Mouse (Mus musculus) stomach, embryonic 15.5 days (tissue): ENCODE results near the gene Ccr10. TPM values are rescaled to one million over a fixed set of nuclear protein-coding genes. Genes with fewer than 3 reads are reported as not detected.
"Not testable (repeated sequence)": the region's sequence is repeated elsewhere in the genome, so short reads cannot be mapped to it uniquely, and the experiment has no call there.

Source experiments
- ATAC-seq: fragments of 200-750 bp; cut with Nextera tagmentation; 2 replicates; pipeline ENCODE4 v1.8.0; 2017; ENCODE audit warnings: low read depth, moderate number of reproducible peaks, moderate TSS enrichment; ENCODE audit not compliant: insufficient read depth, low FRiP score
- H3K27ac ChIP-seq: fragments of 300-500 bp; sonication (generic); 2 replicates; pipeline ENCODE4 v1.5.1; 2015; ENCODE audit warnings: mild to moderate bottlenecking, inconsistent platforms
- H3K27me3 ChIP-seq: fragments of 300-500 bp; sonication (generic); replicated peaks from 2 replicates; pipeline ENCODE4 v1.6.1; 2015; ENCODE audit warnings: inconsistent platforms
- H3K36me3 ChIP-seq: fragments of 300-500 bp; sonication (generic); 2 replicates; pipeline ENCODE4 v1.6.1; 2015; ENCODE audit warnings: inconsistent platforms
- H3K4me1 ChIP-seq: fragments of 300-500 bp; sonication (generic); 2 replicates; pipeline ENCODE4 v1.6.1; 2015; ENCODE audit warnings: inconsistent platforms
- H3K4me2 ChIP-seq: fragments of 300-500 bp; sonication (generic); 2 replicates; pipeline ENCODE4 v1.6.1; 2015; ENCODE audit warnings: mild to moderate bottlenecking, inconsistent platforms
- H3K4me3 ChIP-seq: fragments of 300-500 bp; sonication (generic); replicated peaks from 2 replicates; pipeline ENCODE4 v1.5.1; 2015; ENCODE audit warnings: inconsistent platforms
- H3K9ac ChIP-seq: fragments of 300-500 bp; sonication (generic); 2 replicates; pipeline ENCODE4 v1.6.1; 2015; ENCODE audit warnings: inconsistent platforms
- H3K9me3 ChIP-seq: fragments of 300-500 bp; sonication (generic); 2 replicates; pipeline ENCODE4 v1.6.1; 2016; ENCODE audit warnings: inconsistent platforms
- WGBS: fragments of 180-500 bp; shearing (Covaris S2); methylation state at CpG from one replicate; pipeline ENCODE4 v1.1.7; 2015; 5-methylcytosine and 5-hydroxymethylcytosine counted together
- microRNA-seq: library from miRNA; unstranded; fragments of <30 nt; microRNA quantifications from one replicate; pipeline ENCODE4, GENCODE M21; 2016
- polyA plus RNA-seq: library from polyadenylated mRNA; unstranded; fragments of >200 nt; fragmentation: Nextera tagmentation; extraction: Ambion mirVana; gene quantifications from 2 replicates; pipeline ENCODE4 v1.2.1, GENCODE M21; 2015

Gene Ccr10
- polyA plus RNA-seq, 1 experiment from 2014 or later, result 0.19 TPM

GRCm38 (mm10) chr11:101130056-101130756, 45.0 kb downstream of the Ccr10 start:
- no peak overlapping the region for H3K27ac ChIP-seq
- ATAC-seq, result 0 out of 2 replicates have a peak, but pooled peaks have one; percentile 31

GRCm38 (mm10) chr11:101128996-101129577, 46.2 kb downstream of the Ccr10 start:
- no peaks in the 10 kb centered on the region for H3K27me3 ChIP-seq
- no peak overlapping the region for H3K9ac ChIP-seq
- H3K9me3 ChIP-seq, result no peaks in the 10 kb centered on the region
- H3K4me3 ChIP-seq, result no peak overlapping the region
- peaks cover 18% of the 10 kb centered on the region for H3K36me3 ChIP-seq
- no peak overlapping the region for H3K4me2 ChIP-seq
- WGBS, result 84% methylated on average over 11 of the region's 11 CpGs
- H3K4me1 ChIP-seq, result peaks cover 10% of the 10 kb centered on the region
- H3K27ac ChIP-seq, result no peak overlapping the region
- no peak for ATAC-seq

More at GRCm38 (mm10) chr11:101130056-101130756, 45.0 kb downstream of the Ccr10 start:
- 39% methylated on average over 18 of the region's 18 CpGs for WGBS
- H3K36me3 ChIP-seq, result peaks cover 16% of the 10 kb centered on the region
- H3K9me3 ChIP-seq, result no peaks in the 10 kb centered on the region
- H3K4me2 ChIP-seq, result no peak overlapping the region
- no peak overlapping the region for H3K9ac ChIP-seq
- no peaks in the 10 kb centered on the region for H3K27me3 ChIP-seq
- no peak overlapping the region for H3K4me3 ChIP-seq
- H3K4me1 ChIP-seq, result peaks cover 10% of the 10 kb centered on the region

- peaks cover 8% of the 10 kb centered on the region for H3K4me1 ChIP-seq
- H3K4me2 ChIP-seq, result no peak overlapping the region
- 100% methylated on average over 1 of the region's 1 CpGs for WGBS
- H3K27ac ChIP-seq, result no peak overlapping the region
- H3K4me3 ChIP-seq, result no peak overlapping the region
- H3K9ac ChIP-seq, result no peak overlapping the region
- H3K36me3 ChIP-seq, result peaks cover 27% of the 10 kb centered on the region
- no peaks in the 10 kb centered on the region for H3K27me3 ChIP-seq
- ATAC-seq, result no peak
- no peaks in the 10 kb centered on the region for H3K9me3 ChIP-seq
These were observed 48.2 kb downstream of the Ccr10 start for GRCm38 (mm10) chr11:101127075-101127474.

GRCm38 (mm10) chr11:101125008-101125407, 50.2 kb downstream of the Ccr10 start:
- H3K4me3 ChIP-seq, H3K27me3 ChIP-seq, H3K9me3 ChIP-seq, H3K4me2 ChIP-seq, H3K27ac ChIP-seq, H3K9ac ChIP-seq, ATAC-seq, H3K4me1 ChIP-seq: not testable (repeated sequence)
- 97% methylated on average over 9 of the region's 9 CpGs for WGBS
- H3K36me3 ChIP-seq, result peaks cover 27% of the 10 kb centered on the region

- H3K4me1 ChIP-seq, H3K4me2 ChIP-seq, H3K4me3 ChIP-seq, ATAC-seq, H3K9me3 ChIP-seq, H3K27ac ChIP-seq, H3K9ac ChIP-seq, H3K27me3 ChIP-seq: not testable (repeated sequence)
- WGBS, result over 99% methylated on average over 8 of the region's 8 CpGs
- H3K36me3 ChIP-seq, result peaks cover 27% of the 10 kb centered on the region
These were observed 50.7 kb downstream of the Ccr10 start for GRCm38 (mm10) chr11:101124494-101124893.

Small RNAs within 50 kb of the gene (microRNA-seq; reads per million reads assigned to microRNA genes)
- gene Gm27626, result not detected

Other genes with a start within 250 kb of the Ccr10 start
- 44.5 and 46.5 TPM in 2 replicates for gene Stat3, start 235.9 kb downstream of the Ccr10 start, polyA plus RNA-seq
- 306 and 329 TPM in 2 replicates for gene Cavin1, start 204.6 kb downstream of the Ccr10 start, polyA plus RNA-seq
- 36.6 and 39.7 TPM in 2 replicates for gene Atp6v0a1, start 166.0 kb downstream of the Ccr10 start, polyA plus RNA-seq
- gene Naglu, start 105.4 kb downstream of the Ccr10 start, polyA plus RNA-seq, result 17.0 and 17.9 TPM in 2 replicates
- gene Hsd17b1, start 97.0 kb downstream of the Ccr10 start, polyA plus RNA-seq, result 0.13 and 0.26 TPM in 2 replicates
- gene Coasy, start 92.9 kb downstream of the Ccr10 start, polyA plus RNA-seq, result 38.5 and 41.5 TPM in 2 replicates
- 50.7 and 54.5 TPM in 2 replicates for gene Mlx, start 88.2 kb downstream of the Ccr10 start, polyA plus RNA-seq
- 26.9 and 27.6 TPM in 2 replicates for gene Psmc3ip, start 80.0 kb downstream of the Ccr10 start, polyA plus RNA-seq
- 21.0 and 21.3 TPM in 2 replicates for gene Retreg3, start 55.5 kb downstream of the Ccr10 start, polyA plus RNA-seq
- 58.5 and 64.0 TPM in 2 replicates for gene Tubg1, start 55.5 kb downstream of the Ccr10 start, polyA plus RNA-seq
- gene Tubg2, start 19.5 kb downstream of the Ccr10 start, polyA plus RNA-seq, result 3.4 and 3.8 TPM in 2 replicates
- gene Cntnap1, start 4.9 kb downstream of the Ccr10 start, polyA plus RNA-seq, result 2.0 and 2.6 TPM in 2 replicates
- 19.7 and 23.5 TPM in 2 replicates for gene Plekhh3, start 4.1 kb downstream of the Ccr10 start, polyA plus RNA-seq
- gene Ezh1, start 51.0 kb upstream of the Ccr10 start, polyA plus RNA-seq, result 14.9 and 16.7 TPM in 2 replicates
- gene Ramp2, start 70.6 kb upstream of the Ccr10 start, polyA plus RNA-seq, result 111 TPM in 2 replicates
- 131 and 138 TPM in 2 replicates for gene Vps25, start 78.3 kb upstream of the Ccr10 start, polyA plus RNA-seq
- 17.9 and 19.8 TPM in 2 replicates for gene Wnk4, start 85.1 kb upstream of the Ccr10 start, polyA plus RNA-seq
- gene Cntd1, start 103.6 kb upstream of the Ccr10 start, polyA plus RNA-seq, result 0.85 and 1.1 TPM in 2 replicates
- 202 and 221 TPM in 2 replicates for gene Coa3, start 103.7 kb upstream of the Ccr10 start, polyA plus RNA-seq
- 135 and 142 TPM in 2 replicates for gene Becn1, start 126.8 kb upstream of the Ccr10 start, polyA plus RNA-seq
- gene Psme3, start 140.8 kb upstream of the Ccr10 start, polyA plus RNA-seq, result 125 and 136 TPM in 2 replicates
- 1.3 and 1.4 TPM in 2 replicates for gene Aoc2, start 149.6 kb upstream of the Ccr10 start, polyA plus RNA-seq
- 2.0 and 3.0 TPM in 2 replicates for gene Aoc3, start 155.2 kb upstream of the Ccr10 start, polyA plus RNA-seq
- gene G6pc, start 192.1 kb upstream of the Ccr10 start, polyA plus RNA-seq, result 0.06 and 0.09 TPM in 2 replicates
- gene Aarsd1, start 242.2 kb upstream of the Ccr10 start, polyA plus RNA-seq, result 58.5 and 69.5 TPM in 2 replicates
- gene Gm27029, start 249.4 kb upstream of the Ccr10 start, polyA plus RNA-seq, result 6.9 and 12.3 TPM in 2 replicates
- 20.7 and 20.8 TPM in 2 replicates for gene Rundc1, start 249.6 kb upstream of the Ccr10 start, polyA plus RNA-seq
- gene Ptges3l, start 249.9 kb upstream of the Ccr10 start, polyA plus RNA-seq, result 14.5 and 17.5 TPM in 2 replicates